Mouse (Mus musculus) bone marrow macrophage, adult 2 months (primary cell): ENCODE data around the gene Clybl.

ENCODE experiments used
- CTCF ChIP-seq: IDR thresholded peaks from 2 replicates; pipeline ENCODE4 v1.5.1; 2012; ENCODE audit warnings: low read depth, mild to moderate bottlenecking, low read length, moderate library complexity
- POLR2A ChIP-seq: IDR thresholded peaks from 2 replicates; pipeline ENCODE4 v1.6.1; 2012; ENCODE audit warnings: mild to moderate bottlenecking, low read depth, low read length, borderline replicate concordance

GRCm38 (mm10) chr14:122357316-122357715, 175.8 kb downstream of the Clybl start:
- TF ChIP-seq POLR2A (no peak), CTCF (no peak)
